8 mouse cellular contexts compared by ENCODE assay signal in genomic region chr1:58030156-58030871, GRCm38 (mm10). TPM values are rescaled to one million over a fixed set of nuclear protein-coding genes. Genes with fewer than 3 reads are reported as not detected.
DNase-seq lines count a peak whose midpoint lies in the region; ATAC-seq and TF ChIP-seq lines count a peak whose summit lies in the region.

No protein-coding gene starts in this region.

- peak overlapping the region; percentile 38 for H3K4me3 ChIP-seq in limb, embryonic 10.5 days
- no peak overlapping the region for H3K4me3 ChIP-seq in midbrain, embryonic 12.5 days
- H3K4me3 ChIP-seq in testis, adult 2 months (ENCODE audit: control insufficient read depth, low read depth, low read length): peak overlapping the region; percentile 44

- peak; percentile 63 for DNase-seq in adrenal gland, adult 8-10 months
- peak; percentile 14 for DNase-seq in embryo, embryonic 11.5 days (ENCODE audit: low read depth, low spot score)
- peak; percentile 99 for DNase-seq in heart, adult 11 months
- DNase-seq in kidney, adult 18-20 months: peak; percentile 15
- DNase-seq in limb, embryonic 10.5 days (ENCODE audit: low spot score): peak; percentile 35

- no peaks in the 10 kb centered on the region for H3K27me3 ChIP-seq in limb, embryonic 10.5 days (ENCODE audit: low read depth, poor library complexity, severe bottlenecking)
- no peaks in the 10 kb centered on the region for H3K27me3 ChIP-seq in midbrain, embryonic 12.5 days
- H3K27me3 ChIP-seq in testis, adult 2 months (ENCODE audit: control insufficient read depth, insufficient read depth, low read length): no peaks in the 10 kb centered on the region

- H3K27ac ChIP-seq in limb, embryonic 10.5 days: peak overlapping the region; percentile 65
- H3K27ac ChIP-seq in midbrain, embryonic 12.5 days (replicated peaks): no peak overlapping the region; the same call in 1 of the 2 replicates
- peak overlapping the region; percentile 71 for H3K27ac ChIP-seq in testis, adult 2 months (ENCODE audit: control insufficient read depth, insufficient read depth, low read depth, low read length)

- TF ChIP-seq CTCF in testis, adult 2 months (IDR thresholded peaks at IDR 0.05; ENCODE audit: control insufficient read depth, insufficient read depth, insufficient replicate concordance, low read depth, low read length): no peak

- H3K4me2 ChIP-seq in midbrain, embryonic 12.5 days (replicated peaks): peak overlapping the region; percentile 4; the same call in 1 of the 2 replicates

- H3K9me3 ChIP-seq in limb, embryonic 10.5 days (replicated peaks): no peaks in the 10 kb centered on the region
- no peaks in the 10 kb centered on the region for H3K9me3 ChIP-seq in midbrain, embryonic 12.5 days

- 23% methylated on average over 13 of the region's 13 CpGs for WGBS in limb, embryonic 10.5 days
- 37% methylated on average over 13 of the region's 13 CpGs for WGBS in midbrain, embryonic 12.5 days

- no peak overlapping the region for H3K9ac ChIP-seq in midbrain, embryonic 12.5 days (replicated peaks)

- ATAC-seq in midbrain, embryonic 12.5 days (ENCODE audit: low FRiP score, low read depth): 0 out of 2 replicates have a peak, but pooled peaks have one; percentile 30
- ATAC-seq in inflammation-experienced regulatory T-cells, adult 6 months: no peak

- peaks cover 16% of the 10 kb centered on the region for H3K4me1 ChIP-seq in limb, embryonic 10.5 days
- H3K4me1 ChIP-seq in midbrain, embryonic 12.5 days: peaks cover 11% of the 10 kb centered on the region
- H3K4me1 ChIP-seq in testis, adult 2 months (ENCODE audit: control insufficient read depth, insufficient read depth, low read length): peaks cover 5% of the 10 kb centered on the region

- TF ChIP-seq POLR2A in testis, adult 2 months (IDR thresholded peaks at IDR 0.05; ENCODE audit: control insufficient read depth, low read depth, low read length): no peak

- H3K36me3 ChIP-seq in limb, embryonic 10.5 days: peaks cover 9% of the 10 kb centered on the region
- H3K36me3 ChIP-seq in midbrain, embryonic 12.5 days: 0 out of 2 replicates have a peak, but pooled peaks cover 4% of the 10 kb centered on the region
- no peaks in the 10 kb centered on the region for H3K36me3 ChIP-seq in testis, adult 2 months (ENCODE audit: control insufficient read depth, insufficient read depth, low read length)

RNA-seq across cellular contexts. Expression of gene Aox1, which starts 0.6 kb away (rescaled TPM):
- 10 to 100 TPM; 30.9 to 62.1 (median 45.8) TPM for total RNA-seq in adrenal gland, adult 8-10 months (2022)
- 0.03 and 0.15 TPM in 2 replicates for polyA plus RNA-seq in limb, embryonic 10.5 days (2016; fragmentation: Nextera tagmentation; extraction: Ambion mirVana)
- polyA plus RNA-seq in midbrain, embryonic 12.5 days (2016; fragmentation: Nextera tagmentation; extraction: Ambion mirVana): 0.17 and 0.20 TPM in 2 replicates
- 2.7 and 3.3 TPM in 2 replicates for polyA plus RNA-seq in testis, adult 2 months (2012; rRNA removed)
- polyA plus RNA-seq in inflammation-experienced regulatory T-cells, adult 6 months (2017; shearing (Covaris generic)): not detected

RNA-seq across cellular contexts. Expression of gene Kctd18, which starts 11.6 kb away (rescaled TPM):
- 10 to 100 TPM; 10.2 to 23.2 (median 16.7) TPM for total RNA-seq in adrenal gland, adult 8-10 months (2022)
- polyA plus RNA-seq in limb, embryonic 10.5 days (2016; fragmentation: Nextera tagmentation; extraction: Ambion mirVana): 14.9 and 19.6 TPM in 2 replicates
- 25.0 and 26.2 TPM in 2 replicates for polyA plus RNA-seq in midbrain, embryonic 12.5 days (2016; fragmentation: Nextera tagmentation; extraction: Ambion mirVana)
- polyA plus RNA-seq in testis, adult 2 months (2012; rRNA removed): 8.8 and 9.0 TPM in 2 replicates
- polyA plus RNA-seq in inflammation-experienced regulatory T-cells, adult 6 months (2017; shearing (Covaris generic)): 10 to 100 TPM; 22.6 to 27.9 (median 25.0) TPM

RNA-seq across cellular contexts. Expression of gene Sgo2a, which starts 34.5 kb away (rescaled TPM):
- under 1 TPM; 0.35 to 0.81 (median 0.58) TPM for total RNA-seq in adrenal gland, adult 8-10 months (2022)
- polyA plus RNA-seq in limb, embryonic 10.5 days (2016; fragmentation: Nextera tagmentation; extraction: Ambion mirVana): 18.3 and 21.2 TPM in 2 replicates
- 21.7 and 23.5 TPM in 2 replicates for polyA plus RNA-seq in midbrain, embryonic 12.5 days (2016; fragmentation: Nextera tagmentation; extraction: Ambion mirVana)
- polyA plus RNA-seq in testis, adult 2 months (2012; rRNA removed): 3.7 and 4.2 TPM in 2 replicates
- 1 to 10 TPM in 2 of 3 experiments, under 1 TPM in 1; 0.62 to 9.3 (median 1.6) TPM for polyA plus RNA-seq in inflammation-experienced regulatory T-cells, adult 6 months (2017; shearing (Covaris generic))

Comparison
In these comparisons a context has a peak if more than half of its experiments do, and no peak if none do; other contexts are left out.
1. DNase-seq: peak in every context shown above with its lines; median percentile 99 in heart, adult 11 months; 63 in adrenal gland, adult 8-10 months; 35 in limb, embryonic 10.5 days; 15 in kidney, adult 18-20 months; 14 in embryo, embryonic 11.5 days.